Mouse (Mus musculus) erythroid progenitor cell, adult 5-6 weeks (primary cell): ENCODE data around the gene Tet3. TPM values are rescaled to one million over a fixed set of nuclear protein-coding genes. Genes with fewer than 3 reads are reported as not detected.

Experiments
- total RNA-seq, 2 experiments: library from RNA; stranded (forward) in 1 of 2; stranded (reverse) in 1 of 2; fragments of 150-400 nt in 1 of 2; fragments of 186-747, 209-891 nt in 1 of 2; gene quantifications; 2 replicates each; pipeline versions ENCODE4 v1.2.3 to v1.2.4; 2015 to 2017; ENCODE audit warnings: low replicate concordance in 2 of 2

The Tet3 gene
- total RNA-seq, 2 experiments from 2014 or later = 32.9 to 46.5 TPM

Other genes starting within 250 kb of the Tet3 start
- gene Slc4a5, start 239.3 kb downstream of the Tet3 start, total RNA-seq (2015; ENCODE audit: low replicate concordance) = not detected in 2 replicates
- 0.39 TPM in 1 of 2 replicates, not detected in the other for gene Slc4a5, start 239.3 kb downstream of the Tet3 start, total RNA-seq (2017; ENCODE audit: low replicate concordance)
- gene Mthfd2, start 133.2 kb downstream of the Tet3 start, total RNA-seq (2015; ENCODE audit: low replicate concordance) = 34.8 and 56.6 TPM in 2 replicates
- 37.2 and 37.9 TPM in 2 replicates for gene Mthfd2, start 133.2 kb downstream of the Tet3 start, total RNA-seq (2017; ENCODE audit: low replicate concordance)
- gene Mob1a, start 133.1 kb downstream of the Tet3 start, total RNA-seq (2015; ENCODE audit: low replicate concordance) = 94.3 and 94.8 TPM in 2 replicates
- gene Mob1a, start 133.1 kb downstream of the Tet3 start, total RNA-seq (2017; ENCODE audit: low replicate concordance) = 88.7 and 102 TPM in 2 replicates
- 187 and 245 TPM in 2 replicates for gene Bola3, start 109.9 kb downstream of the Tet3 start, total RNA-seq (2015; ENCODE audit: low replicate concordance)
- gene Bola3, start 109.9 kb downstream of the Tet3 start, total RNA-seq (2017; ENCODE audit: low replicate concordance) = 109 and 149 TPM in 2 replicates
- 26.0 and 58.4 TPM in 2 replicates for gene Dguok, start 47.9 kb upstream of the Tet3 start, total RNA-seq (2015; ENCODE audit: low replicate concordance)
- 25.1 and 27.7 TPM in 2 replicates for gene Dguok, start 47.9 kb upstream of the Tet3 start, total RNA-seq (2017; ENCODE audit: low replicate concordance)
- gene Actg2, start 77.2 kb upstream of the Tet3 start, total RNA-seq (2015; ENCODE audit: low replicate concordance) = not detected in 2 replicates
- not detected in 2 replicates for gene Actg2, start 77.2 kb upstream of the Tet3 start, total RNA-seq (2017; ENCODE audit: low replicate concordance)
- 10.5 and 13.3 TPM in 2 replicates for gene Stambp, start 113.6 kb upstream of the Tet3 start, total RNA-seq (2015; ENCODE audit: low replicate concordance)
- 1.0 and 9.7 TPM in 2 replicates for gene Stambp, start 113.6 kb upstream of the Tet3 start, total RNA-seq (2017; ENCODE audit: low replicate concordance)
- gene Clec4f, start 197.1 kb upstream of the Tet3 start, total RNA-seq (2015; ENCODE audit: low replicate concordance) = not detected in 2 replicates
- not detected in 2 replicates for gene Clec4f, start 197.1 kb upstream of the Tet3 start, total RNA-seq (2017; ENCODE audit: low replicate concordance)
- gene Cd207, start 218.8 kb upstream of the Tet3 start, total RNA-seq (2015; ENCODE audit: low replicate concordance) = not detected in 2 replicates
- gene Cd207, start 218.8 kb upstream of the Tet3 start, total RNA-seq (2017; ENCODE audit: low replicate concordance) = not detected in 2 replicates